Mouse (Mus musculus) MN1 (cell line): Measurements from ENCODE around the gene Gfpt2.
A peak's percentile ranks its signal among the peaks of the same experiment; 100 is the strongest.

Experiments used
- DNase-seq: peaks from one replicate; pipeline ENCODE4 v3.0.0-alpha.2; 2016; ENCODE audit warnings: low spot score

Gfpt2 gene

DNA sequence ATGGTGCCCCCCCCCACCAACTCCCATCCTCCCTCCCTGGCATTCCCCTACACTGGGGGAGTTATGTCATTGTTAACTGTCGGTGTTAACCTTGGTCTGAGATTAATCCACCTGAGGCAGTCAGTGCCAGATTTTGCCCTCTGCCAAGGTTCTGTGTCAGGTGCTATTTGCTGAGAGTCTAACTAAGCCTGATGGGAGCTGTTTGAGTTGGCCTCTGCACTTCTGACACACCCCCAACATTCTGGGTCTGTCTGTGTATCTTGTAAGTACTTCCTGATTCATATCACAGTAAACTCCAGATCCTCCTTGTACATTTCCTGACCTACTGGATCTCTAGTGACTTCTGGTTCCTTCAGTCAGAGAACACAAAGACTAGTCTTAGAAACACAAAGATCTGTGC lies 46.7 kb downstream of the Gfpt2 start:
- DNase-seq, result no peak

DNA sequence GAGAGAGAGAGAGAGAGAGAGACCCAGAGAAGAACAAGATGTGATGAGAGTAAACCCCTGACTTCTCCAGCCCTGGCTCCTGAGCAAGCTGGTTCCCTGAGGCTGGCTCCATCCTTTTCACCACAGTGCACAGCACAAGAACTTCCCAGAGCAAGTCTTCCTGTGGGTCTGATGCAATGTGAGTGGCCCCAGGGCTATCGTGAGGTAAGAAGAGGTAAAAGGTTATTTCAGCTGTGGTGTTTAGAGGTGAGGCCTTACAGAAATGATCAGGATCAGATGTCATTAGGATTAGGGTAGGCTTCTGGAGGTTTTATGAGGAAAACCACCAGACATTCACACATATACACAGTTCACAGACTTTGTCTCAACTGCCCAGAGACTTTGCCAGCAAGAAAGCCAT lies 47.9 kb downstream of the Gfpt2 start:
- DNase-seq, result no peak

DNA sequence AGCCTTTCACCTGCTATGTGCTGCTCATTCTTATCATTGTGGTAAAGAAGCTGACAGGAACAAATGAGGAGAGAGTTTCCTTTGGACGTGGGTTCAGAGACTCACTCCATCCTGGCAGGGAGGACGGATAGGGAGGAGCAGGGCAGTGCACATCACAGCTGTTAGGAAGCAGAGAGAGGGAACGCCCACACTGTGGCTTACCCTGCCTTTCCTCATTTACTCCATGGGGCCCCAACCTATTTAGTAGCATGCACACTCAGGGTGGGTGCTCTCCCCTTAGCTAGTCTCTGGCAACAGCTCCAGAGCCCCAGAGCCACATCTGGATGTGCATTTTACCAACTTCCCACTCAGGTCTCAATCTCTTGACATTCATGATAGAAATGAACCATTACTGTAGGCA lies 48.7 kb downstream of the Gfpt2 start:
- no peak for DNase-seq

DNA sequence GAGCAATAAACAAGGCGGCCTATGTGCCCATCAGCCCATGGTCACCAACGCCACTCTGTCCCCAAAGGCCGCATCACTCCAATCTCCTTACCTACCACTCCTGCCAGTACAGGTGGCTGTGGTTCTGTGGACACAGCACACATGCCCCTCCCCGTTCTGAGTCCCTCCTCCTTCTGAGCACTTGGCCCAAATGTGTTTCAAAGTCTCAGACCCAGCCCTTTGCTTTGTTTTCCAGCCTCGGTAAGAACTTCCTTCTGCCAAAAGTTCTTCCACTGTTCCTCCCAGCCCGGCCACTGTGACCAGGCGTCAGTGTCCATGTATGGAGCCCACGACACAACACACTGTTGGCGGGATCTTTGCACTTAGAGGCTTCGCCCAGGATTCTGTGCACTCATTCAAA lies 50.3 kb downstream of the Gfpt2 start:
- DNase-seq, result no peak

DNA sequence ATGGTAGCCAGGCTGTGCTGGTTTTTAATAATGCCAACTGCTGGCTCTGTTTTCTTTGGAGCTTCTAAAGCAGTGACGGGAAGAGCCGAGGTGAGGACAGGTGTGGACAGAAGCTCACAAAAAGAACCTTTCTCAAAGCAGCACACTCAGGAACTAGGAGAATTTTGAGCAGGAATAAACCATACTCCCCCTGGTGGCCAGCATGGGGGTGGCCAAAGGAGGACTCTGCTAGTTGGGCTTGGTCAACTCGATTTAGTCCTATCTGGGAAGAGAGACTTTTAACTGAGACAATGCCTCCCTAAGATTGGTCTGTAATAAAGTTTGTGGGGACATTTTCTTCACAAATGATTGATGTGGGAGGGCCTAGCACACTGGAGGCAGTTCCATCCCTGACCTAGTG lies 51.0 kb downstream of the Gfpt2 start:
- DNase-seq, result peak; percentile 68

DNA sequence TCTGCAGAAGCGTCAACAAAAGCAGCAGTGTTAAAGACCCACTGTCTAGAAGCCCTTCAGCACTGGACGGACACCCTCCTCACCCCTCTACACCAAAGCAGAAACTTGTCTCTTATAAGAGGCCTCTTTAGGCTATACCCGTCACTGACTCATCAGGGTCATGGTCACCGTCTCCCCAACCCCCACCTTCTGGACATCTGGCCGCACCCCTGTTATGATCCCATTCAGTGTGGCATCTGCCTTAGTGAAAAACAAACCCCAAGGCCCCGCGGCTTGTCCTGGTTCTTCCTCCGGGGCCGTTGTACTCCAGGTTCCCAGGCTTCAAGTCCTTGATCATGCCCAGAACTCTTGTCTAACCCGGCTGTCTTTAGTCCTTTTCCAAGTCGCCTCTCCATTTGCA lies 52.0 kb downstream of the Gfpt2 start:
- DNase-seq, result no peak

DNA sequence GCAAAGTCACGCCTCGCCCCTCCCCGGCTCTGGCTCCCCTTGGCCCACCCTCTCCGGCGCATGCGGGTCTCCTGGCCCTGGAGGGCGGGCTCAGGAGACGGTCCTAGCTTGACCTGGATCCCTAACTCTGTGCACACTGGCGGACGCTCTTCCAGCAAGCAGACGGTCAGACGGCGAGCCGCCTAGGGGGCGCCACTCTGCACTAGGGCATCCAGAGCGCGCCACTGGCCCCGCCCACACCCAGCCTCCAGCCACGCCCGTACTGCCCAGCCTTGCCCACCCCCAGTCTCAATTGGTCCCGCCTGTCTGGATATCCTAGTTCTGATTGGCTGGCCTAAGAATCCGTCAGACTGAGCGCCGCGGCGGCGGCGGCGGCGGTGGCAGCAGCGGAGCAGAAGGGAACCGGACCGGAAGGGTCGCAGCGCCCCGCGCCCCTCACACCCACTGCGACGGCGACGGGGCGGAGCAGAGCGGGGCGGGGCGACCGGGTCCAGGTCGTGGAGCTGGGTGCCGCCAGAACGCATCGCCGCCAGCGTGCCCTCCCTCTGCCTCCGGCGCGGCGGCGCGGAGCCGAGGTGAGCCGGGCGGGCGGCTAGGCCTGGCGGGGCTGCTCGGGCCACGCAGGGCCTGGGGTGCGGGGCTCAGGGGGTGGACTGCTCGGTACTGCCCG lies 52.6 kb downstream of the Gfpt2 start, which contains the start of gene Mapk9:
Mapk9 (plus strand) TSS at position 351 of the 670 bp plus-strand sequence.
- DNase-seq, result peak; percentile 100

DNA sequence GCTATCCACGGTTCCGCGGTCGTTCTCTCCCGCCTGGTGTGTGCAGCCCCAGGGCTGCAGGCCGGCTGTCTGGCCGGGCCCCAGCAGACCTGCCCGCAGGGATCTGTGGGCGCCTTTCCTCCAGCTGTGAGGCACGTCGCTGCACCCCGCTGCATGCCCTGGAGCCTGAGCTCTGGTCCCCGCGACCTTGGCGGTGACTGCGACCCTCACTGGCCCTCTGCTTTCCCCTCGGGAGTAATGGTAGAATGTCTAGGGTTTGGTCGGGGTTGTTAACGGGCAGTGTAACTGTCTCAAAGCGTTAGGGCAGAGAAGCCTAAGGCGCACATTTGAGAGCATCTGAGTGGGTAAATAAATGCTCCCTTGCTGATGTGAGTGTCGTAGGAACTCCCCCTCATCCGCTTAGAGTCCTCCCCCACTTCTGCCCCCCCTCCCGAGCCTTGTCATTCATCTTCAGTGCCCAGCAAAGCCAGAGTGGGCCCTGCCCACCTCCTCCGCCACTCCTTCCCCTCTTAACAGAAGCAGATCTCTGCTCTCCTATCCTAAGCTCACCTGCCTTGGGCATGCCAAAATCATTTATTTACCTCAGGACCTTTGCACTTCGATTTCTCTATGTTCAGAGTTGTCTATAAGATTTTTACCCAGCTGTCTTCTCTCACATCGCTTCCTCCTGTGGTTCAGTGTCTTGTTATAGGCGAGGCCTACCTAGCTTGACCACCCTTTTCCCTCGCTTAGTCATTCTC lies 53.3 kb downstream of the Gfpt2 start:
- DNase-seq, result peak; percentile 50

DNA sequence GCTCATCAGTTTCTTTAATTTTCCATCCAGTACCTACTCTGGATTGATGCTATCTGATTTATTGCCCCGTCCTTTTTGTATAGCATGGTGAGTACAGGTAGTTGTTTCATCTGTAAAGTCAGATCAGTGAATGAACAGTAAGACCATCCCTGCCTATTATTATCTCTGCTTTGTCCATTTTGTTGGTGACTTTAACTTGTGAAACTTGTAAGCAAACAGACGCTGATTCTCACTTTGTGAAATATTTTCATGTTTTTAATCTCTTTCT lies 53.8 kb downstream of the Gfpt2 start:
- DNase-seq, result no peak

DNA sequence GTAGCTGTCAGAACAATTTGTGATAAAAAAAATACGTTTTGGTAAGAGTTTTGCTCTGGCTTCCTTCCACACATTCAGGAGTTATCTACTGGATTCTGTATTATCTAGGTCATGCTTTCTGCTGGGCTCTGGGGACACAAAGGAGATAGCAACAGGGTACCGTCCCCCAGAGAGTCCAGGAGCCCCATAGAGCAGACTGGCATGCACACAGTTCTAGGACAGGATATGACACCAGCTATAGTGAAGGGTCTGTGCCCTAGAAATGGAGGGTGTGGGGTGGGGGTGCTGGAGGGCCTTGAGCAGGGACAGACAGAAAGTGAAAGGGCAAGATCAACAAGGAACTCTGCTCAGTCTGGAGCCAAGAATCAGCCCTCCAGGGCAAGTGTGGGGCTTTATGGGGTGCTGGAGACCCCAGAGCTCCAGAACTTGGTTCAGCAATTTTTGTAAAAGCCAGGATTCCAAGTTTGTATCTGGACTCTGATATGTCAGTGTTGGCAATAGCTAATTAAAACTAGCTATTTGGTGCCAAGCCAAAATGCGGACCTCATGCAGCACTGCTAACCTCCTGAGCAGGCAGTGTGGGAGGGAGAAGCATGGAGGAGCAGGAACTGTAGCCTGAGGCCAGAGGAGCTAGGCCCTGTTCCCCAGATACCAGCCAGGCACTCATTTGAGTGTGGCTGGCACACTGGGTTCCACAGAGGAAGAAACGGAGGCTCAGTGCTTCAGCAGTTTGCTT lies 54.3 kb downstream of the Gfpt2 start:
- peak; percentile 53 for DNase-seq

DNA sequence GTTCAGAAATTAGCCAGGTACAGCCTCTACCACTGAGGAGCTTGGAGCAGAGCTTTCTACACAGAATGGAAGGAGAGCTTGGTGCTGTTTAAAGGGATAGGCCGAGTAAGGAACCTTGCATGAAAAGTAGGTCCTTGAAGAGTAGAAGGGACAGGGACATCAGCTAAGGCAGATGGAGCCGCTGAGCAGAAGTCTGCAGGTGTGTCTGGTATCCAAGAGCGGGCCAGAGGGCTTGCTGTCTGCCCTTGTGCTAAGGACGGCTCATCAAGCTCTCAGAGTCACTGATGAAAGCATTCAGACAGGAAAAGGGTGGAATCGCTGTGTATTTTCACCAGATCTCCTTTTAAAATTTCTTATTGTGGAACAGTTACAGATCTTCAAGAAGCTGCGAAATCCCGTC lies 56.4 kb downstream of the Gfpt2 start:
- DNase-seq, result no peak

DNA sequence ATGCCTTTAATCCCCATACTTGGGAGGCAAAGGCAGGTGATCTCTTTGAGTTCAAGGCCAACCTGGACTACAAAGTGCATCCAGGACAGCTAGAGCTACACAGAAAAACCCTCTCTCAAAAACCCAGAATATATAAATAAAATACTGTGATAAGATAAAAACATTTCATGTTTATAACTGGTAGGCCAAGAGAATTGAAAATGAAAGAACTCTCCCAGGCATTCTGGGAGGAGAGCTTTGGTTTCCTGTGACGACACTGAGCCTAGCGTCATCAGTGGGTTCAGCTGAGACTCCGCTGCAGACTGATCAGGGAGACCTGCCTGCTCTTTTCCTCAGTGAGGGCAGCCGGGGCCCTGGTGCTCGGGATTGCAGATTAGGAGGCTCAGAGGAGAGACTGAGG lies 61.2 kb downstream of the Gfpt2 start:
- DNase-seq, result no peak

DNA sequence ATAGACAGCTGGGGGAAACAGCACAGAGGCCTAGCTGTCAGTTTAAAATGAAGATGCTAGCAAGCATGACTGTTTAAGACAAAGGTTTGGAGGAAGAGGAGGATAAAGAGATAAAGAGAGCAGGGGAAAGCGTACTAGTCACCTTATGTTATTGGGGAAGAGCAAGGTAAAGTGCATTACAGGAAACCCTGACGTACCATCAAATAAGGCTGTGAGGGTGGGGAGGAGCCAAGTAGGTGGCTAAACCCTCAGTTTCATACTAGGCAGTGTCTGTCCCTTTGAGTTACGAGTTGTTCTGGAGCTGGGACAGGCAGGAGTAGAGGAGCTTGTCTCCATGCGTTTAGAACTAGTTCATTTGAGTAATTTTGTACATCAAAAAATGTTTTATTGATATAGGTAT lies 67.2 kb downstream of the Gfpt2 start:
- DNase-seq, result no peak

DNA sequence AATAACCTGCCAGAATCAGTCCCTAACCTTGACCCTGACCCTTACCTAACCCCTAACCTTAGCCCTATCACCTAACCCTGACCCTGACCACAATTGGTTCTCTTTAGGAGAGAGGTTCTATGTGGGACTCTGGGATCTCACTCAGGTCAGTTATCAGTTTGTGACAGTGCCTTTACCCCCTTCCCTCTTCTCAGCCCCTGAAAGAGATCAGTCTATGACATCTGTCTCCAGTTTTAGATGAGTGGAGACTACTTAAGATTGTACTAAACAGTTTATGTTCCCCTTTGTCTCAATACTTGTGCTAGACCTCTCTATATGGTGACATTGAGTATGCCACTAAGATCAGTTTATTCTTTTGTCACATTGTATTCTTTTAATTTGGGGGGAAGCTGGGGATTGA lies 69.9 kb downstream of the Gfpt2 start:
- DNase-seq, result no peak

DNA sequence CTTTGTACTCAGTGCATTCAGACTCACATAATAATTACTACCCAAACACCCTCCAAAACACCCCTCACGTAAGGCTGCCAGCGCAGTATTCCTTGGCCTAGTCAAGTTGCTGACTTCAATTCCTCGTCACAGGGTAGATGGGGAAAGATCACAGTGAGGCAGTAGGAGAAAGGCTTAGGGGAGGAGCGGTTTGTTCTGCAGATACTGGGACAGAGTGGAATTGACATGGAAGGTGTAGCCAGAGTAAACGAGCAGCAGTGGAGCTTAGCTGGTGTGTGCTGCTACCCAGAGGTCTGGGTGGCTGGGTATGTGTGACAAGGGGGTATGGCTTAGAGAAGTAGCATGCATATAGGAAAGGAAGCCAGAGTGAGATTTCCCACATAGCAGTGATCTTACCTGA lies 73.3 kb downstream of the Gfpt2 start:
- DNase-seq, result no peak

DNA sequence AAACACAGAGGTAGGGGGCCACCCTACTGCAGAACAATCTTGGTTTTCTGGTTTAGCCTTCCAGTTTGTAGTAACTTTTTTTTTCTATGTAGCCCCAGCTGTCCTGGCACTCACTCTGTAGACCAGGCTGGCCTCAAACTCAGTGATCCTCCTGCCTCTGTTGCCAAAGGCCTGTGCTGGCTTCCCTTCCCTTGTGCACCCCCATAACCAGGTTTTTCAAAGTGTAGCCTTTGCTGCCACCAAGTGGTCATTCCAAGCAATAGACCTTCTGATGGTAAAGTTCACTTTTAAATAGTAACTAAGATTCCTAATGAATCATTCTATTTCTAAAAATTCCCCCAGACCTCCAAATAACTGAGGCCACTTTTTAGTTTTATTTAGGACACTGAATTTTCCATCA lies 75.8 kb downstream of the Gfpt2 start:
- DNase-seq, result peak; percentile 73

DNA sequence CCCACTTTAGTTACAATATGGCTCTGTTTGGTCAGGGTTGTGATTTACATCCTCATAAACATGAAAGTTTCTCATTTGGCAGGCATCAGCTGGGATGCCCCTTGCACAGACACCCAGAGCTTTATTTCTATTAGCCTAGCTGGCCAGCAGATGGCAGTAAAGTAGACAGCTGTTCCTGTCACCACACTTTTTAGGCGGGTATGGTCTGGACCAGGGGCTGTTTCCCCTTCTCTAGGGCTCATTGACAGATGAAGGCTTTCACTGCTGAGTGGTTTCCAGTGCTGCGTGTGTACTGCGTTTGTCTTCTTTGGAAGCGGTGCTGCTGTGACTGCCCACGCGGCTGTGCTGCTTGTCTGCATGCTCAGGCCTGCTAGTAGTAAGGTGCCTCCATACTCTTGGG lies 77.9 kb downstream of the Gfpt2 start:
- DNase-seq, result peak; percentile 72

DNA sequence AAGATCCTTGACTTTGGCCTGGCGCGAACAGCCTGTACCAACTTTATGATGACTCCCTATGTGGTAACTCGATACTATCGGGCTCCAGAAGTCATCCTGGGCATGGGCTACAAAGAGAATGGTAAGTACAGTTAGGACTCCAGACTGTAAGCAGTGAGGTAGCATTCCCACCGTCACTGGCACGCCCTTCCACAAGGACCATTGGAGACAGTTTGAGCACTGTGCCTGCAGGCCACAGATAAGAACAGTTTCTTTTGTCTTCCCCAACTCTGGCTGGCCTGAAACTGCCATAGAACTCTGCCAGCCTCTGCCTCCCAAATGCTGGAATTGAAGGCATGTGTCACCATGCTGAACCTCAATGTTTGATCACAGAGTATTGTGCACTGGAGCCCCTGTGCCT lies 78.8 kb downstream of the Gfpt2 start:
- no peak for DNase-seq

DNA sequence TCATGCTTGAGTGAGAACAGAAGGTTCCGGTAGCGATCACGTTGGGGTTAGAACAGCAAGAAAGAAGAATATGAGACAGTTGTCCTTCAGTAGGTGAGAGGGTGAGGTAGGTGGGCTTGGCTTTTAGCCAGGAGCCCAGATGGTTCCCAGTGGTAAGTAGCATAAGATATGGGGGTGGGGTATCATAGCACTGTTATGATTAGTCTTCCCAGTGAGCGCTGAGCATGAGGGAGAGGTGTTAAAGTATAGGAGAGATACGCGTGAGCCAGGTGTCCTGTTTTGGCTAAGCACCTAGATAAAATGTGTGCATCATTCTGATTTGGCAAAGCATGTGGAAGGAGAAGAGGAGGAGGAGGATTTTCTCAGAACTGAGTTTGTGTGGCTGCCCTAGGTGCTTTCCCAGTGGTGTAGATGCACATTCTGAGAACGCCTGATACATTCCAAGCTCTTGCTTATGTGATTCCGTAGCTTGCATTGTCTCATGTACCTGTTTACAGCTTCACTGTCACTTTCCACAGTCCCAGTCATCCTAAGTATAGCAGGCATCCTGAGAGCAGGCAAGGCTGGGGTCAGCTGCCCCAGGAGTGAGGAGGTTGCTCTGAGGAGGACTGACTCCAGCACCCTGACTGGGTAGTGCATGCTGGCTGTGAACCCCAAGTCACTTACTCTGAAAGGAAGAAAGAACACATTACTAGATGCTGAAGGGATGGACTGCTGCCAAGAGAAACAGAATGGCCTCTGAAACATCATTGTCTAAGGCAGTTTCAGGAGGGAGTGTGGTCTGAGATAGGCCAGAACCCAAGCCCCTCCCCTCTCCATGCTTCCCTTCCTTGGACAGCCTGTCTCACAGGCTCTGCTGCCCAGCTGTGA lies 83.2 kb downstream of the Gfpt2 start:
- DNase-seq, result peak; percentile 62

DNA sequence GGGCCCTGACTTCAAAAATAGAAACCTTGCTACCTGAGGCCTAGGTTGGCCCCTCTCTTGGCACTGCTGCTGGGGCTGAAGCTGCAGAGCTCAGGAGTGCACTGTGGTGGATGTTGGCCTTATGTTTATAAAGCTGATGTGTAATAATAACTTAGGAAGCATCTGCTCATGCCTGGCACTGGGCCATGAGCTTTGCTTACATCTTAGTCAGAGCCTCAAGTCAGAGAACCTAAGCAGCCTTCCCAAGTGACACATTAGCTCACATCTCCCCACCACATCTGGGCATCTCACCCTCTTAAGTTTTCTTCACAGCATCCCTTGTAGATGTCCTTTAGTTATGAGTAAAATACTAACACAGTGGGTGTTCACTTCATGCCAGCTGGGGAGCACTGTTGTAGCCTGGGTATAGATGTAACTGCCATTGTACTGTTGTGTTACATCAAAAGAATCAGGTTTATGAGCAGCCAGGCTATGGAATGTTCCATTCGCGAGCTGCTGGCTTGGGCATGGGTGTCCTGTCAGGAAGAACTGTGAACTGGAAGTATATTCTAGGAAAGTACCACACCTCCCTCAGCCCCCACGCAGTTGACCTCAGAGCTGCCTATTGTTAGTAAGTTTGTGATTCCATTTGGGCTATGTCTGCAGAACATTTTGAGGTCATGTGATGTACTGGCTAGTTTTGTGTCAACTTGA lies 86.1 kb downstream of the Gfpt2 start:
- DNase-seq, result peak; percentile 27

DNA sequence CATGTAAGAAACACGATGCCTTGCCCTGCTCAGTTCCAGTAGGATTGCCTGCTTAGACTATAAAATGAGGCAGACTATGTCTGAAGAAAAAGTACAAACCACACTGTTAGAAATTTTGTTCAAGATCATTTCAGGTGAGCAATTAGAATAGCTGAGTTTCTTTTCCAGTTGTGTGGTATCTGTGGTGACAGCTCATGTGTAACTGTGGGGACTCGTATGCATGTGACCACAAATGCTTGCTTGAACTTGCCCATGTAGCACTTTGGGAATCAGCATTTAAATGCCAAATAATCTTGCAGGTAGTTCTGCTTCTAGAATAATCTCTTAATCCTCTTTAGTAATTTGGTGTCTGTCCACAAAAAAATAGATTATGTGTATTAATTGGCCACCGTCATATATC lies 89.4 kb downstream of the Gfpt2 start:
- DNase-seq, result no peak
